Mouse (Mus musculus) natural killer cell, adult 2 months (primary cell): ENCODE measurements at regions not wholly inside any gene's neighbourhood (a gene's known extent, or its start where the extent isn't known, plus 50 kb on each side); places are given as distances from the start of the nearest gene placed in this dataset.

Experiments
- DNase-seq, 2 experiments: peaks; one replicate each; pipeline ENCODE4 v3.0.0; 2022; ENCODE audit warnings: low spot score in 2 of 2

DNA sequence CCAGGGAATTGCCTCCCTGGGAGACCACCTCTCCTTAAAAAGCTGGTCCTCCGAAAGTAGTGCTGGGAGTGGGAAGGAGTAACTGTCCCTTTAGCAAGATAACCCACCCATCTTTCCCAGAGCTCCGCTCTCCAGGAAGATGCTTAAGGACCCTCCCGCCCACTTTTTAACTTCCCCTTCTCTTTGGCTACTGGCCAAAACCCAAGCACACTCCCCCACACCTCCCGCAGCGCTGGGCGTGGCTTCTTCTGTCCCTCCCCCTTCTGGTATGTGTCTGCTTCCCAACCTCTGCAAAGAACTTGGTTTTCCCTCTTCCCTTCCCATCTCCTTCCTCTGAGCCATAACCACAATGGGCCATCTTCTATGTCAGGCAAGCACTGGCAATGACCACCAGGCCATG, 85.4 kb downstream of the Rpap3 start:
- no peak for DNase-seq

DNA sequence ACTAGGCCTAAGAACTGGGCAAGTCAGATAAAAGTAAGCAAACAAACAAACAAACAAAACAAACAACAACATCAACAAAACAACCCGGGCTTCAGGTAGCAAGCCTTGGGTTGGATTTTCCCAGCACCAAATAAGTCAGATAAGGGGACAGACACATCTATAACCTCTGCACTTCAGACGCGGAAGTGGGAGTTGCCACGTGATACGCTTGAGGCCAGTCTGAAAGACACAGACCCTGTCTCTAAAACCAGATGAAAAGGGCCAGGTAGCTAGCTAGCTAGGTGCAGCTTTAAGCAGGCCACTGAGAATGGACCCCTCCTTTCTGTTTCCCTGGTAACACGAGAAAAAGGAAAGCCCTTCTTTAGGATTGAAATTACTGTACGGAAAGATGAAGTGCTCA, 85.9 kb downstream of the Rpap3 start:
- DNase-seq, result no peak

DNA sequence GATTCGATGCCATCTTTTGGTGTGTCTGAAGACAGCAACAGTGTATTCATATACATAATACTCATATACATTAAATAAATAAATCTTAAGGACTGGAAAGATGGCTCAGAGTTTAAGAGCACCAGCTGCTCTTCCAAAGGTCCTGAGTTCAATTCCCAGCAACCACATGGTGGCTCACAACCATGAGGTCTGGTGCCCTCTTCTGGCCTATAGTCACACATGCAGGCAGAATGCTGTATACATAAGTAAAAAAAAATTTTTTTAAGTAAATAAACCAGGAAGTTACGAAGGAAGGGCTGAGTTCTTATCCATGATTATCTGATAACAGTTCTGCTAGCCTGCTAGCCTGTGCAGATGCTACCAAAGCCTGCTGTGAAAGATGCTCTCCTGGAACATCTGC, 93.3 kb downstream of the Rpap3 start:
- DNase-seq, result no peak

DNA sequence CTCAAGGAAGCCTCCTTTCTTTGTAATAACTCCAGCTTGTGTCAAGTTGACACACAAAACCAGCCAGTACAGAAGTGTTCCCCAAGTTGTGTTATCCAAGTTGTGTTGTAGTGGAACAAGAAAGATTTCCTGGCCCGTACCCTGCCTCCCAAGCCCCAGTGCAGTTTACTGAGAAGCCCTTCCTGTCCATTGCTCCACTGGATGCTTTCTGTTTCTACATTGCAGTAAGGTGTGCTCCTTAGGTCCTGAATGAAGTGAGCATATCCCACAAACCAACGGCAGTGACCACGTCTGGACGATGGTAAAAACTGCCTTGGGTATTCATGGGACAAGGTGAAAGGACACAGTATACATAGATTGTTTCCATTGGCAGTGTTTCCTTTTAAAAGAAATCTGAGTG, 94.9 kb downstream of the Rpap3 start:
- DNase-seq, result no peak

DNA sequence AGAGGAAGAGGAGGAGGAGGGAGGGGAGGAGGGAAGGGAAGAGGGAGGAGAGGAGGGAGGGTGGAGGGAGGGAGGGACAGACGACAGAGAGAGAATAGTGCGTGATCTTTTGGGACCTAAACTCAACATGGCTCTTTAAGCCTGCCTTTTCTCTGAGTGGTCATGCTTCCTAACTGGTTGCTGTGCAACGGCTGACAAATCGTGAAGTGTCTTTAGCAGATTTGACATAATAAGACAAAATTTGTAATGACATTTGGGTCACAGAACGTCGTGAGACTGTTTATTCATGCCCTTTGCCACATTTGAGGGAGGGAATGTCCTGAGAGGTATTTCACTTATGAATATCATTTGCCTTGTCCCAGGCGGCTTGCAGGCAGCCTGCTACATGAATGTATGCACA, 96.1 kb downstream of the Rpap3 start:
- DNase-seq, result no peak

DNA sequence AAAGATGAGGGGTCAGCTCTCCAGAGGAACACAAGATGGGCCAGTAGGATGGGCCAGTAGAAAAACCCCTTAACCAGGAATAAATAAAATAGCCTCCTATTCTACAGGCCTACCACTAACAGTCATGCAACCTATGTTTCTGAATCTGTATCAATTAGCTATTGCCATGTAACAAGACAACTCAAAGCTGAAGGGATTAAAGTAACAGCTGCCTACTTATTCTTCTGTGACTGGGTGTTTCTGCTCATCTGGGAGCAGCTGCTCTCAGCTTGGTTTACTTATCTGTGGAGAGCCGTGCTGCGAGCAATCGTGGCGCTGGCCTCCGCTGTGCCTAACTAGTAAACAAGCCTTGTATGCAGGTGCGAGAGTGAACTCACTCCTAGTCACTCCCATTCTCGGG, 97.0 kb downstream of the Rpap3 start:
- DNase-seq, result no peak

DNA sequence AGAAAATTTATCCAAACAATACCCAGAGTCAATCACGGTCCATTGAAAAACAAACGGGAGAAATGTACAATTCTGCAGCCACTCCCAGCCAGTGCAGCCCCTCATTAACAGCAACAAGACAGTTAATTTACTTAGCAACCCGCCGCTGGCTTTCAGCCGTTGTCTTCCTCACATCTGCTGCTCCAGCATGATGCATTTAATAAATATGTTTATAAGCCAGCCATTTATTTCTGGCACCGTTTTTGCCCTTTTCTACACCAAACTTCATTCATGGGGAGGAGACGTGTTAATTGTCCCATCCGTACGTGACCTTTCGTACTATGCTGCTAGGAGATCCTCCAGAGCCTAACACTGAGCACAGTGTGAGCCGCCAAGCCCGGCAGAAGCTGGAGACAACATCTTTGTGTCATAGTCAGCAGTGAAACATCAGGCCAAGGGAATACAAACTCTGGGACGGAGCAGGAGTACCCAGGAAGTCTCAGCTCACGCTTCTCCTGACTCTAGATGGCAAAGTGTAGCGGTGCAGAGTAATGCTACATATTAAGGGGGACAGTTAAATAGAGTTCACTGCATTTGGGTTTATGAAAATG, 97.9 kb downstream of the Rpap3 start:
- DNase-seq, result no peak

DNA sequence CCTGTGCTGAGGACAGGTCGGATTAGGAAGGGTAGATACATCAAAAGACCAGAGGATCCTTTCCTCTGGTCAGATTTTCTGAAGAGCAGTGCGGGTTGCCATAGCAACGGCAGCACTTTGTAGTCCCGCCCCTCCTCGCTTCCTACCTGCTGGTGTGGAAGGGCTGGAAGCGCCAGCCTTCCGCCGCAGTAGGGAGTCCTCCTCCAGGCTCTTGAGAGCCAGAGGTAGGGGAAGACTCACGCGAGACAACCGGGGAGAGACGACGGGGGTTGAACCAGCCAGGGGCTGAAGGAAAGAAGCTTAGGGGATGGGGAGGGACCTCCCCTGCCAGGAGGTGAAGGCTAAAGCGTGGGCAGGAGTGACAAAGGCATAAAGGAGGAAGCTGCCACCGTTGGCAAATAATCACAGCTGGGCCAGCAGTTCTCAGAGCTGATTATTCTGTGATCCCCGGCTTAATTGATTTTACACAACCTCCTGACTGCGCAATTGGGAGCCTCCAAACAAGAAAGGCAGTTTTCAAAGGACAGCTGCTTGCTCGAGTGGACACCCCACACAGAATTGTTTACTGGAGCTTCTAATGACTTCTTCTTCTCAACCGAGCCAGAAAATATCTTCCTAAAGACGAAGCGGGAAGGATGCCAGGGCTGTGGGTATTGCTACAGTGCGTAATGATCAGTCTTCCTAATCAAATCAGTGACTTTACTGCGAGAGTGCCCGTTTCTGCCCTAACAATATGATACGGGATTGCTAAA, 98.8 kb downstream of the Rpap3 start:
- DNase-seq, result no peak

DNA sequence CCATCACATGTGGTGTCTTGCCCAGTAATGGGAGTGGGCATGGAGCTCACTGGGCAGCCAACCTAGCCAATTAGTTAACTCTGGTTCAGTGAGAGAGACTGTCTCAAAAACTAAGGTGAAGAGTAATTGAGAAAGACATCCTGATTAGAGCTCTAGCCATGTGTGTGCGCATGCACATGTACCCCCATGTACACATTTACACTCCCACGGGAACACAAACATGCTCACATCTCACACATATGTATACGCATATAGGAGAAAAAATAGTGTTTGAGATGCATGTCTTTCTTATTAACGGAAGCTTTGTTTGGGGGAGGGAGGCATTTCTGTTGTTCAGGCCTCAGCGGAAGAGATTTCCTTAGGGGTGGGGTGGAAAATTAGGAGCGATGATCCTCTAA, 99.4 kb downstream of the Rpap3 start:
- no peak for DNase-seq

DNA sequence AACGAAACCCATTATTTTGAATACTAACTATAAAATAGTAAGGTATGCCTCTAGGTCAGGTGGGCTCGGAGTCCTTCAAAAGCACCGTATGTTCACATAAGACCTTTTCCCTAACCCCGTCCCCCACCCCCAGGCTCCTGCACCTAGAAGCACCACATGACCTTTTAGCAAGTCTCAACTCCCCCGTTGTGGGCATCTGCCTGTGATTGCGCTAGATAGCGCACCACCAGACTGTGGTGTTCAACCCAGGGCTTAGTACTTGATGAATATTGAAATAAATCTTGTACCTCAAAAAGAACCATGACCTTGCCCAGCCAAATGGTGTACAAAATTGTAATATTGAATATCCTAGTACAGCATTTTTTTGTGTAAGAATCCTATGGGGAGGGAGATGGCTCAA, 99.8 kb downstream of the Rpap3 start:
- no peak for DNase-seq

DNA sequence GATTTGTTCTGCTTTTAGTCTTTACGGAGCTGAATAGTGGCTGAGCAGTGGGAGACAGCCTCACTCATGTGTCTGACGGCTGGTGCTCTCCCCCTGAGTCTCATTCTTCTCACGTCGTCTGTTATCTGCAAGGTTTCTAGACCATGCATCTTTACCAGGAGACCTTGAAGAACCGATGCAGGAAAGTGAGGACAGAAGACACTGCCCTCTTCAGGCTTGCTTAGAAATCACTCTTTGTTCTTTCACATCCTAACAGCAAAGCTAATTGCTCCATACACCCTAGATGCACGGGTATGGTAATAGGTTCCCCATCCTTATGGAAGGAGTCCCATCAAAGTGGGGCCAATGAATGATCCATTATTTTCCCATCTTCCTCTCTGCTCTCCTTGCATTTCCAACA, 102.1 kb downstream of the Rpap3 start:
- no peak for DNase-seq

DNA sequence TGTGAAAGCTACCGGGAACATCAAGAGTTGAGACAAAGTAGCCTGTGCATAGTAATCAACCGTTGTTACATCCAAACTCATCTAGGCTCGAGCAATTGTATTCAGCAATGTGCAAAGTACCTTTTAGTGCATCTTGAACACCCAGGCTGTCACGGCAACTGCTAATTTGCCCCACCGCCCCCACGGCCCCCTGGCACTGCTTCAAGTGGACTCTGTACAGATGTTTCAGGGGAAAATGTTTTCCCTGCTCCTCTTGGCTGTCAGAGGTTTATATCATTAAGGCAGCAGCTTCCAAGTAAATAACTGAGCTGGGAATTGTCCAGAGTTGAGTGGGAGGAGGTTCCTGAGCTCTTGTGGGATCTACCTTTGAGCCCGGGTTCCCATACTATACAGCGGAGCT, 107.4 kb downstream of the Rpap3 start:
- DNase-seq, result no peak

DNA sequence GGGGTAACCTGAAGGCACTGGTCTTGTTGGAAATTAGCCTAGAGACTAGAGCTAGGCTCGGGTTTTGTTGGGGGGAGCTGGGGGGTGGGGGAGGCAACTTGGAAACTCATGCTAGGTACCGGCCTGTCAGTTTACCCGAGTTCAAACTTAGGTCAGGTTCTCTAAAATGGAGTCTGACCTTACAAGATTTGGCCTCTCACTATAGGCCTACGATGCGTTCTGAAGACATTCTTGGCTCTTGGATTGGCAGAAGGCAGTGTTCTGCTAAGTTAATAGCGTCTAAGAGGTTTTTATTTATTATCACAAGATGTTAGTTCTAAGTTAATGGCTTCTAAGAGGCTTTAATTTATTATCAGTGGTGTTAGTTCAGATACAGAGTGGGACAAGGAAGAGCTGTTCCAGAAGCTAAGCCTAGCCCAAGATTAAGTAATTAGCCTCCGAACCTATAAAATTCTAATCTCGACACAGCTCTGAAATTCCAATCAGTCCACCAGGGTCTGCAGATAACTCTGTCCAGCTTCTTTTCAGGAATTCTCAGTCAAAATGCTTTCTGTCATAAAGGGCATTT, 109.0 kb downstream of the Rpap3 start:
- no peak for DNase-seq

DNA sequence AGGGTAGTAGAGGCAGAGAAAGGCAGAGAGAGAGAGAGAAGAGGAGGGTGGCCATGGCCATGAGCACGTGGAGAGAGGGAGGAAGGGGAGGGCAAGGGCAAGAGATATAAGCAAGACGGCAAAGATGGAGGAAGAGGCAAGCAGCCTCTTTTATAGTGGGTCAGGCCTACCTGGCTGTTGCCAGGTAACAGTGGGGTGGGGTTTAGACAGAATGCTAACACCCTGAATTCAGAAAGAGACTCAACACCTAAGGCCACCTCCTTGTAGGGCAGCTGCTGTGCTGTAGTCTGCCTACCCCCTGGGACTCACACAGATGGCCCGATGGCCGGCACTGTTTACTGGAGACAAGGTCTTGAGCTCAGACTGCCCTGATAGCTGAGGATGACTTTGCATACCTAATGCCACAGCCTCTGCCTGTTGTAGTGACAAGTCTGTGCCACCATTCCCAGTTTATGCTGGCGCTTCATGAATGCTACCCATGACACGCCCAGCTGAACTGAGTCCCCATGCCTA, 110.3 kb downstream of the Rpap3 start:
- no peak for DNase-seq

DNA sequence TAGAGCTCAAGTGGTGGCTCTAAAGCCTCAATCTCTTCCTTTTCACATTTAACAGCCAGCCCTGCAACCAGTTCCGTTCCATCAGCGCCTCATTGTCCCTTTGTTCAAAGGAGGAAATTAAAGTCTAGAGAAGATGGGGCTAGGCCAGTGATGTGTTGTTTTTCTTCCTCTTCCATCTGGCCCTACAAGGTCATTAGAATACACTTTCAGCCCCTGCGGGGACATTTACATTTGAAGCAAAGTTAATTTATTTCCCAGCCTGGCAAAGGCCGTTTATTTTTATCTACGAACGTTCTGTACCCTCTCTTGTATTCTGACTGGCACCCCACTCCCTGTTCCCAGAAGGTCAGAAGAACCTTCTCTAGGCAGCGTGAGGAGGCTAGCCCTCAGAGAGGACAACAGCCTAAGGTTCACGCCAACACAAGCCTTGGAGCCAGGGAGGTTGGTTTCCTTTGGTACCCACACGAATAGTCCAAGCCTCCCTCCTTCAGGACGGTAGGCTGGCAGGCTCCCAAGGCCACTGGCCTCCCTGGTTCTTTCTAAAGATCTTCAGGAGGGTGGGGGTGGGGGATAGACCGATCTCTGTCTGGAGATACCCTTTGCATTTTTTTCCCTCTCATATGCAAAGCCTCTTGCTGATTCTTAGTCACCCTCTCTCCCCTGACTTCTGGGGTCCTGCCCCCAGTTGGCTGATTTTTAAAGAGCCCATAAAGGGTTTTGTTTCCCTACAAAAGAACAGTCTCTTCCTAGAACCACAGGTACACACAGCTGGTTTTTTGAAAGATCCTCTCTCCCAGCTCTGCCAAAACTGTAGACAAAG, 111.6 kb downstream of the Rpap3 start:
- no peak for DNase-seq

DNA sequence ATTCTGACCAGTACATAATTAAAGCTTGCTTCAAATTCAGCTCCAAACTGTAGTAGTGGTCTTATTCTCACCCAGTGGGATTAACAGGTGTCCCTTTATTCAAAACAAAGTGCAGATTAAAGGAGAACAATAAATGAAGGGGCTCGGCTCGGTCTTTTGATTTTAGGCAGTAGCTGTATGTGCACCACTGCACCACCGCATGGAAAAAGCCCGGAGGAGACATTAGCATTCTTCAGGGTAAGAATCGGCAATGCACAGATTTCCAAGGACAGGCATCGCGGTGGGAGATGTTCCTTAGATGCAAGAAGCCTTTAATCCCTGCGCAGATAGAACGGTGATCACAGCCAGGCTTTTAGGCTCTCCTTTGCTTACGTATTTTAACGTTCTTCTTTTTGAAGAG, 112.8 kb downstream of the Rpap3 start:
- no peak for DNase-seq

DNA sequence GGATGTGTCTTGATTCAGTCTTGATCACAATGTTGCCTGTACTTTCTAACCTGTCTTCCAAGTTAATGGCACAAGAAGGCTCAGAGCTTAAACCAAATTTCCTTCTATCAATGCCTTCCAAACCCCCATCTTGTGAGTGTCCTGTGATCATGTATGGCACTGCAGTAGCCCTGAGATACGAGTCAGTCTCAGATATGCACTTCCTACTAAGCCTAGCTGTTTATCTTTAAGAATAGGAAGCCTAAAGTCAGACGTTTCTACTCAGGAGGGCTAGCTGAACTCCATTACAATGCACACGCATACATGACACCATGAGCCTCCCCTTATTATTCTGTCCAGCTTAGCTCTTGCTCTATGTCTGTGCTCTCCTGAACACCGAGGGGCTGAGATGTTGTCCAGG, 114.2 kb downstream of the Rpap3 start:
- DNase-seq, result no peak

DNA sequence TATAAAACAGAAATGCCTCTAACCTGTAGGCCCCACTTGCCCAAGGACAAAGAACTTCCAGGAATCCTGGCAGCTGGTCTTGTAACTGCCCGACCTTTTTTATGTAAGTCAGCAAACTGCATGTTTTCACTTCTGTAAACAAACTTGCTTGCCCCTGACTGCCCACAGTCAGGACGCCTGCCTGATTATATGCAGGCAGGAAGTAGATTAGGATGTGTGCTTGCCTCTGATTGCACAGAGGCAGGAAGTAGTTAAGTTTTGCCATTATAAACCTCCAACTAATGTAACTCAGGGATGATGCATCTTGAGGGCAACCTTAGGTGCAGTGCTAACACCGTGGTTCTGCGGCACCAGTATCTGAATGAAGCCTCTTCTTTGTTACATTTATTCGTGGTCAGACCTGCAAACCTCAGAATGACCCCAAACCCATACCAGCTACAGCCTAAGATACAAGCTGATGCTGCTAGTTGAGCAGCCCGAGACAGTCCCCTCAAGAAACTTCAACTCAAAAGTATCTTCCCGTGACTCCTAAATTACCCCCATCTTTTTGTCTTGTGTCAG, 114.8 kb downstream of the Rpap3 start:
- DNase-seq, result no peak

DNA sequence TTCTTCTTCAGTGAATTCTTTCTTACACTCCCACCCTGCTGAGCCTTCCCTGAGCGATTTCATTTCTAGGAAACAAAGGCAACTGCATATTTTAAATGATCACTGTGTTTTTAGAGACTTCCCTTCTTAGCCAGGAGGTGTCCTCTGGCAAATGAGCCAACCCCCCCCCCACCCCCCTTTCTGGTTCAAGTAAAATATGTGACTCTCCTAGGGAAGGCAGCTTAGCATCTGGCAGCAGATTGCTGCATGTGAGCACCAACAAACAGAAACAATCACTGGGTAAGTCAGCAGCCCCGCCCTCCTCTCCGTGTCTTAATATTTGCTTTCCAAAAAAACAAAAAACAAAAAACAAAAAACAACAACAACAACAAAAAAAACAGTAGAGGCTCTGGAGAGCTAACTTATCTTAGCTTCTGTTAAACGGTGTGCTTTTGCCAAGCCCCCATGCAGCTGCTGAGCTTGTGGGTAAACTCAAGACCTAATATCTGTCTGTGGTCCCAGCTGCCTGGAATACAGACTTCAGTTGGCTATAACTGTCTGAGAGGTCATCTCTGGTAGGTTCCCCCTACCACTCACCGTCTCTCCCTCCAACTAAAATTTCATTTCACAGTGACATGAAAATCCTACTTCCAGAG, 117.9 kb downstream of the Rpap3 start:
- DNase-seq, result no peak

DNA sequence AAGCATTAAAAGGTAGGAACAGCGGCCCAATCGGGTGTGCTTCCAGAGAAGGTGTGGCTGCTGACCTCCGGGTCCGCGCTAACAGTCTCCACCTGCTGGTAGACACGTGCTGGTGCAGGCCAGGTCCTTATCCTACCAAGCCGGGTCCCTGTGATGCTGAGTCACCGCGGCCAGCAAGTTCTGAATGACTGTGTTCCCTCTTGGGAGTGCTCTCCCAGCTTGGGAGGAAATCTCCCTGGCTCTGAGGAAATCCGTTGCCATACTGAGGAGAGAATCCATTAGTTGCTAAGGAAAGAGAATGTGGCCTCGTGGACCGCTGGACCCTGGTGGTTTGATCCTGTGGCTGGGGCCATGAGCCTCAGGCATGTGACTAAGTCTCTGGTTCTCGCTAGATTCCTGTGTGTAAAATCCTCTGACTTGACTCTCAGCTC, 123.9 kb downstream of the Rpap3 start:
- DNase-seq, result peak; percentile 54 to 71

DNA sequence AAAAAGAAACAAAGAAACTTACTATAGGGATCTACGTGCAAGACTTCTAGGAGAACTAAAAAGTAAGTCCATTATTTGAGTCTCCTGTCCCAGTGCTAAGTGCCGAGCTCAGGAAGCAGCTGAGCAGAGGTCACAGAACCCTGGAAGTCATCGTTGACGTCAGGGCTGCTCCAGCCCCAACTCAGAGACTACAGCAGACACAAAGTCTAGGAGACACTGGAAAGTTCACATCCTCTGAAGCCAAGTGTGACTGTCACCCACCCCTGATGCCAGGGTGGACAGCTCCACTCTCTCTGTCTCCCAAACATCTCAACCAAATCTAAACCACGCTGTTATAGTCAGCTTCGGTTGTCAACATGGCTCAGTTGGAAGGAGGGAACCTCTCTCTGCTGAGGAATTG, 124.9 kb downstream of the Rpap3 start:
- no peak for DNase-seq

DNA sequence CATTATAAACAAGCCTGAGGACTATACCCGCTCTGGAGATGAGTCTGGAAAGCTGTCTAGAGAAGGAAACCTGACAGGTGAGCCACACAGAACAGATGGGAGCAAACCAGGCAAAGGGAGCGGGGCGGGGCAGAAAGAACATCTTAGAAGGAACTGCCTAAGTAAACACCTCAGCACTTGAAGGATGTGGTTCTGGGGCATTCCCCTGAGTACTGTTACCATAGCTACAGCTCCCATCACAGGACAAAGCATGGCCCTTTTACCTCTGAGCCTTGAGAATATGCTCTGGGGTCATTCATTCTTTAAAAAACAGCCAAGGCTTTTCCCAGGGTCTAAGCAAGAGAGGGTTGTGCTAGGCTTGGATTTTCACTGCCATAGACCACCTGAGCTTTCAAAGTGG, 127.6 kb downstream of the Rpap3 start:
- DNase-seq, result peak in 1 of 2 experiments; percentile 19
